Mouse (Mus musculus): ENCODE data around the gene Mpdu1. TPM values are rescaled to one million over a fixed set of nuclear protein-coding genes. Genes with fewer than 3 reads are reported as not detected.
A peak's percentile ranks its signal among the peaks of the same experiment; 100 is the strongest.

The Mpdu1 gene
- total and polyA plus RNA-seq, 3 experiments, result 60.9 to 259 (median 101) TPM

GRCm38 (mm10) chr11:69663795-69664194, 1.4 kb upstream of the Mpdu1 start:
- H3K27me3 ChIP-seq (ENCODE audit: control insufficient read depth in 1 of 2, insufficient read depth in 2 of 2, low read length in 2 of 2), result no peaks in the 10 kb centered on the region
- H3K79me2 ChIP-seq (ENCODE audit: control insufficient read depth, insufficient read depth, low read length, poor library complexity), result peaks cover 13% of the 10 kb centered on the region
- H3K4me3 ChIP-seq (ENCODE audit: control insufficient read depth in 1 of 2, insufficient read depth in 1 of 2, low read depth in 2 of 2, low read length in 2 of 2), result no peak overlapping the region
- H3K27ac ChIP-seq (ENCODE audit: control insufficient read depth, low read depth, low read length), result 0 out of 2 replicates have a peak overlapping the region, but pooled peaks have one; percentile 96
- peak overlapping the region; percentile 69; the same call in 1 of the 2 replicates for H3K9ac ChIP-seq (ENCODE audit: control insufficient read depth, low read depth, low read length, poor library complexity, severe bottlenecking)
- no peaks in the 10 kb centered on the region for H3K9me3 ChIP-seq (replicated peaks; ENCODE audit: insufficient read depth, low read length)
- peaks cover 1 to 19% of the 10 kb centered on the region in 2 experiments; a peak in 3 of 4 replicates for H3K36me3 ChIP-seq (ENCODE audit: control insufficient read depth in 1 of 2, insufficient read depth in 2 of 2, low read length in 2 of 2)
- H3K4me1 ChIP-seq (ENCODE audit: control insufficient read depth in 1 of 2, insufficient read depth in 2 of 2, low read length in 2 of 2), result peaks cover 4 to 21% of the 10 kb centered on the region in 2 experiments
- DNase-seq (ENCODE audit: low read depth, low spot score), result no peak
- TF ChIP-seq NRF1 (IDR thresholded peaks at IDR 0.05; ENCODE audit: insufficient read depth, low read depth, low read length, poor library complexity, severe bottlenecking) (no peak), HCFC1 (IDR thresholded peaks at IDR 0.05; ENCODE audit: low read depth, low read length) (no peak), MEF2A (IDR thresholded peaks at IDR 0.05; ENCODE audit: extremely low read depth, insufficient replicate concordance, low read depth, low read length, poor library complexity, severe bottlenecking) (no peak), USF1 (IDR thresholded peaks at IDR 0.05; ENCODE audit: low read depth, low read length) (no peak)

DNA sequence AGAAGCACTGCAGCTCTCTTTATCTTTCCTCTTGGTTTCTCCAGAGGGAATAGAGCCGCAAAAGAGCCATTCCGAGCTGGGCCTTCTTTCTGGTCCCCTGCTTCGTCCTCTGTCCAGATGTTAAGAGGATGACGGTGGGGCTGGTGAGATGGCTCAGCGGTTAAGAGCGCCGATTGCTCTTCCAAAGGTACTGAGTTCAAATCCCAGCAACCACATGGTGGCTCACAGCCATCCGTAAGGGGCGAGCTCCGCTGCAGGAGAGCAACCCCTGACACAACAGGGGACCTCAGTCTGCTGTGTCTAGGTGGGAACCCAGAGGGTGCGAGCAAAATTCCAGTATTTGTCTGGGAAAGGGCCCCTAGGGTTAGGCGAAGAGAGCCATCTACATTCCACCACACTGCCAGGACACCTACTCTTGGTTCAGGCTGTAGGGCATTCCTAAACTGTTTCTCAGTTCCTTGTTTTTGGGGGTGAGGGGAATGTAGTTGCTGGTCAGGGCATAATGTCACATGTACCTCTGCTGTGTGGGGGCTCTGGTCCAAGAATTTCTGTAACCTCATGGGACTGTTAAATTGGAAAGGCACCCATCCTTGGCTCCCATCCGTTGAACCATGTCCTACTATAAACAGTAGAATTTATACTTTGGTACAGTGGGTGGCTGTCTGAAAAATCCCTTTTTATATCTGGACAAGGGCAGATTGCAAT, 677 bp upstream of the Mpdu1 start:
- no peaks in the 10 kb centered on the region for H3K9me3 ChIP-seq (replicated peaks; ENCODE audit: insufficient read depth, low read length)
- no peaks in the 10 kb centered on the region for H3K27me3 ChIP-seq (ENCODE audit: control insufficient read depth in 1 of 2, insufficient read depth in 2 of 2, low read length in 2 of 2)
- peaks cover 8% of the 10 kb centered on the region for H3K79me2 ChIP-seq (ENCODE audit: control insufficient read depth, insufficient read depth, low read length, poor library complexity)
- peaks cover 0 to 15% of the 10 kb centered on the region in 2 experiments; a peak in 3 of 4 replicates for H3K36me3 ChIP-seq (ENCODE audit: control insufficient read depth in 1 of 2, insufficient read depth in 2 of 2, low read length in 2 of 2)
- peaks cover 4 to 19% of the 10 kb centered on the region in 2 experiments for H3K4me1 ChIP-seq (ENCODE audit: control insufficient read depth in 1 of 2, insufficient read depth in 2 of 2, low read length in 2 of 2)
- peak overlapping the region; percentile 96 for H3K27ac ChIP-seq (ENCODE audit: control insufficient read depth, low read depth, low read length)
- peak overlapping the region; percentile 63 to 78 for H3K4me3 ChIP-seq (ENCODE audit: control insufficient read depth in 1 of 2, insufficient read depth in 1 of 2, low read depth in 2 of 2, low read length in 2 of 2)
- TF ChIP-seq E2F4 (IDR thresholded peaks at IDR 0.05; ENCODE audit: borderline replicate concordance, low read depth, low read length), result no peak
- TF ChIP-seq USF1 (IDR thresholded peaks at IDR 0.05; ENCODE audit: low read depth, low read length), result 0 out of 2 replicates have a peak, but pooled peaks have one; percentile 20
- no peak for TF ChIP-seq TCF12 (IDR thresholded peaks at IDR 0.05; ENCODE audit: low read depth, low read length)
- no peak for TF ChIP-seq ZC3H11A (IDR thresholded peaks at IDR 0.05; ENCODE audit: low read depth, low read length)
- 0 out of 2 replicates have a peak, but pooled peaks have one; percentile 16 for TF ChIP-seq UBTF (IDR thresholded peaks at IDR 0.05; ENCODE audit: borderline replicate concordance, insufficient read depth, low read depth, low read length)
- no peak; the same call in 1 of the 2 replicates for TF ChIP-seq TBP (IDR thresholded peaks at IDR 0.05; ENCODE audit: low read depth, low read length)
- TF ChIP-seq JUND (IDR thresholded peaks at IDR 0.05; ENCODE audit: low read depth, low read length), result no peak
- TF ChIP-seq MXI1 (IDR thresholded peaks at IDR 0.05; ENCODE audit: low read depth, low read length), result no peak; the same call in 1 of the 2 replicates
- no peak for TF ChIP-seq GATA1 (IDR thresholded peaks at IDR 0.05; ENCODE audit: low read depth, low read length)
- no peak for TF ChIP-seq HCFC1 (IDR thresholded peaks at IDR 0.05; ENCODE audit: low read depth, low read length)
- peak; percentile 83; the same call in 1 of the 2 replicates for TF ChIP-seq CHD1 (IDR thresholded peaks at IDR 0.05; ENCODE audit: low read depth, low read length)
- TF ChIP-seq TAL1 (IDR thresholded peaks at IDR 0.05; ENCODE audit: low read length), result no peak
- no peak for TF ChIP-seq CTCF (IDR thresholded peaks at IDR 0.05 in 2 of 3, conservative IDR thresholded peaks at IDR 0.05 in 1 of 3; ENCODE audit: control insufficient read depth in 1 of 3, insufficient read depth in 1 of 3, low read depth in 2 of 3, low read length in 3 of 3, poor library complexity in 1 of 3, severe bottlenecking in 1 of 3)
- TF ChIP-seq POLR2AphosphoS2 (IDR thresholded peaks at IDR 0.05; ENCODE audit: low read length), result peak; percentile 3; the same call in 1 of the 2 replicates
- 0 out of 2 replicates have a peak, but pooled peaks have one; percentile 7 for TF ChIP-seq RCOR1 (IDR thresholded peaks at IDR 0.05; ENCODE audit: low read depth, low read length)
- TF ChIP-seq MEF2A (IDR thresholded peaks at IDR 0.05; ENCODE audit: extremely low read depth, insufficient replicate concordance, low read depth, low read length, poor library complexity, severe bottlenecking), result no peak
- peak; percentile 17; the same call in 1 of the 2 replicates for TF ChIP-seq MYC (IDR thresholded peaks at IDR 0.05; ENCODE audit: low read depth, low read length)
- TF ChIP-seq POLR2AphosphoS5 (IDR thresholded peaks at IDR 0.05; ENCODE audit: borderline replicate concordance, low read depth, low read length), result no peak
- TF ChIP-seq ZMIZ1 (IDR thresholded peaks at IDR 0.05; ENCODE audit: low read depth, low read length), result 0 out of 2 replicates have a peak, but pooled peaks have one; percentile 10
- no peak for TF ChIP-seq MYB (IDR thresholded peaks at IDR 0.05; ENCODE audit: low read depth, low read length)
- no peak for TF ChIP-seq POLR2A (IDR thresholded peaks at IDR 0.05; ENCODE audit: control insufficient read depth in 1 of 2, insufficient read depth in 1 of 2, low read depth in 1 of 2, low read length in 2 of 2, poor library complexity in 1 of 2)
- TF ChIP-seq EP300 (IDR thresholded peaks at IDR 0.05; ENCODE audit: low read depth in 1 of 2, low read length in 2 of 2), result no peak
- TF ChIP-seq MAZ (IDR thresholded peaks at IDR 0.05; ENCODE audit: low read depth, low read length), result no peak
- peak overlapping the region; percentile 69 for H3K9ac ChIP-seq (ENCODE audit: control insufficient read depth, low read depth, low read length, poor library complexity, severe bottlenecking)
- no peak for DNase-seq (ENCODE audit: low read depth, low spot score)

Measured in MEL (cell line).